Mouse (Mus musculus): ENCODE results near the gene Pax7.

- no peak for TF ChIP-seq TAL1 (IDR thresholded peaks at IDR 0.05; ENCODE audit: low read length)
- no peak for TF ChIP-seq GATA1 (IDR thresholded peaks at IDR 0.05; ENCODE audit: low read length)
These were observed 39.3 kb upstream of the Pax7 start for GRCm38 (mm10) chr4:139872595-139872994.

Data from erythroblast, embryonic 14.5 days (primary cell).